Mouse (Mus musculus): ENCODE results near the gene Sephs1. TPM values are rescaled to one million over a fixed set of nuclear protein-coding genes. Genes with fewer than 3 reads are reported as not detected.
A peak's percentile ranks its signal among the peaks of the same experiment; 100 is the strongest.

Gene Sephs1
- 85.8 and 88.9 TPM in 2 replicates for polyA plus RNA-seq (2014; fragmentation: Nextera tagmentation; extraction: Ambion mirVana)

- Histone ChIP-seq H3K9ac (ENCODE audit: low read length) (peak within 1 kb of the TSS; percentile 98), H3K27me3 (replicated peaks; ENCODE audit: control insufficient read depth, insufficient read depth, low read length) (no peaks in the 10 kb centered on the region), H3K4me2 (ENCODE audit: low read length) (peak within 1 kb of the TSS; percentile 76), H3K4me1 (replicated peaks; ENCODE audit: control insufficient read depth, insufficient read depth, low read length) (peaks cover 13% of the 10 kb centered on the region; the same call in 1 of the 2 replicates), H3K4me3 (ENCODE audit: low read depth, low read length) (peak within 1 kb of the TSS; percentile 90), H3K36me3 (ENCODE audit: control insufficient read depth, insufficient read depth, low read length) (peaks cover 18% of the 10 kb centered on the region), H3K27ac (ENCODE audit: low read depth) (peak within 1 kb of the TSS; percentile 99), H3K9me3 (ENCODE audit: control insufficient read depth, low read length) (no peaks in the 10 kb centered on the region)
- under 1% methylated on average over 93 of the region's 115 CpGs for WGBS
- ATAC-seq (replicated peaks; ENCODE audit: low FRiP score, low TSS enrichment, low read depth) (peak; percentile 86), DNase-seq (ENCODE audit: low spot score) (peak; percentile 90)
These were observed at the start of gene Sephs1 for GRCm38 (mm10) chr2:4881350-4882248. Gene Sephs1, plus strand, starts transcription at chr2:4881564.

- H3K4me2 ChIP-seq (ENCODE audit: low read length), result no peak overlapping the region
- H3K4me3 ChIP-seq (ENCODE audit: low read depth, low read length), result no peak overlapping the region
- peaks cover 6% of the 10 kb centered on the region; the same call in 1 of the 2 replicates for H3K4me1 ChIP-seq (replicated peaks; ENCODE audit: control insufficient read depth, insufficient read depth, low read length)
- DNase-seq (ENCODE audit: low spot score), result peak; percentile 38
- no peaks in the 10 kb centered on the region for H3K9me3 ChIP-seq (ENCODE audit: control insufficient read depth, low read length)
- ATAC-seq (replicated peaks; ENCODE audit: low FRiP score, low TSS enrichment, low read depth), result no peak
- no peaks in the 10 kb centered on the region for H3K36me3 ChIP-seq (ENCODE audit: control insufficient read depth, insufficient read depth, low read length)
- no peaks in the 10 kb centered on the region for H3K27me3 ChIP-seq (replicated peaks; ENCODE audit: control insufficient read depth, insufficient read depth, low read length)
- no peak overlapping the region for H3K9ac ChIP-seq (ENCODE audit: low read length)
- H3K27ac ChIP-seq (ENCODE audit: low read depth), result no peak overlapping the region
- WGBS, result 74% methylated on average over 4 of the region's 4 CpGs
These were observed 49.2 kb upstream of the Sephs1 start for GRCm38 (mm10) chr2:4832166-4832565.

GRCm38 (mm10) chr2:4849449-4849848 is 31.9 kb upstream of the Sephs1 start:
- 85% methylated on average over 2 of the region's 2 CpGs for WGBS
- no peak overlapping the region for H3K4me3 ChIP-seq (ENCODE audit: low read depth, low read length)
- DNase-seq (ENCODE audit: low spot score) (no peak), ATAC-seq (replicated peaks; ENCODE audit: low FRiP score, low TSS enrichment, low read depth) (no peak)
- H3K9me3 ChIP-seq (ENCODE audit: control insufficient read depth, low read length), result no peaks in the 10 kb centered on the region
- no peaks in the 10 kb centered on the region for H3K36me3 ChIP-seq (ENCODE audit: control insufficient read depth, insufficient read depth, low read length)
- no peaks in the 10 kb centered on the region for H3K4me1 ChIP-seq (replicated peaks; ENCODE audit: control insufficient read depth, insufficient read depth, low read length)
- H3K4me2 ChIP-seq (ENCODE audit: low read length), result no peak overlapping the region
- H3K9ac ChIP-seq (ENCODE audit: low read length), result no peak overlapping the region
- no peak overlapping the region for H3K27ac ChIP-seq (ENCODE audit: low read depth)
- H3K27me3 ChIP-seq (replicated peaks; ENCODE audit: control insufficient read depth, insufficient read depth, low read length), result no peaks in the 10 kb centered on the region

- Histone ChIP-seq H3K27ac (ENCODE audit: low read depth) (no peak overlapping the region), H3K36me3 (ENCODE audit: control insufficient read depth, insufficient read depth, low read length) (no peaks in the 10 kb centered on the region), H3K27me3 (replicated peaks; ENCODE audit: control insufficient read depth, insufficient read depth, low read length) (no peaks in the 10 kb centered on the region), H3K9ac (ENCODE audit: low read length) (no peak overlapping the region), H3K9me3 (ENCODE audit: control insufficient read depth, low read length) (no peaks in the 10 kb centered on the region), H3K4me1 (replicated peaks; ENCODE audit: control insufficient read depth, insufficient read depth, low read length) (no peaks in the 10 kb centered on the region), H3K4me2 (ENCODE audit: low read length) (no peak overlapping the region), H3K4me3 (ENCODE audit: low read depth, low read length) (no peak overlapping the region)
- no peak; the same call in 1 of the 2 replicates for ATAC-seq (replicated peaks; ENCODE audit: low FRiP score, low TSS enrichment, low read depth)
- 49% methylated on average over 5 of the region's 5 CpGs for WGBS
- DNase-seq (ENCODE audit: low spot score), result no peak
These were observed 24.2 kb upstream of the Sephs1 start for GRCm38 (mm10) chr2:4857186-4857585.

- 66% methylated on average over 10 of the region's 10 CpGs for WGBS
- no peak for DNase-seq (ENCODE audit: low spot score)
- H3K36me3 ChIP-seq (ENCODE audit: control insufficient read depth, insufficient read depth, low read length), result no peaks in the 10 kb centered on the region
- no peak overlapping the region for H3K4me2 ChIP-seq (ENCODE audit: low read length)
- no peaks in the 10 kb centered on the region for H3K4me1 ChIP-seq (replicated peaks; ENCODE audit: control insufficient read depth, insufficient read depth, low read length)
- no peak for ATAC-seq (replicated peaks; ENCODE audit: low FRiP score, low TSS enrichment, low read depth)
- H3K9ac ChIP-seq (ENCODE audit: low read length), result no peak overlapping the region
- H3K27me3 ChIP-seq (replicated peaks; ENCODE audit: control insufficient read depth, insufficient read depth, low read length), result no peaks in the 10 kb centered on the region
- H3K4me3 ChIP-seq (ENCODE audit: low read depth, low read length), result no peak overlapping the region
- H3K9me3 ChIP-seq (ENCODE audit: control insufficient read depth, low read length), result no peaks in the 10 kb centered on the region
- H3K27ac ChIP-seq (ENCODE audit: low read depth), result no peak overlapping the region
These were observed 23.2 kb upstream of the Sephs1 start for GRCm38 (mm10) chr2:4858161-4858560.

GRCm38 (mm10) chr2:4864008-4864816 is 17.2 kb upstream of the Sephs1 start:
- DNase-seq (ENCODE audit: low spot score) (peak; percentile 97), ATAC-seq (replicated peaks; ENCODE audit: low FRiP score, low TSS enrichment, low read depth) (peak; percentile 72)
- H3K27me3 ChIP-seq (replicated peaks; ENCODE audit: control insufficient read depth, insufficient read depth, low read length), result no peaks in the 10 kb centered on the region
- H3K36me3 ChIP-seq (ENCODE audit: control insufficient read depth, insufficient read depth, low read length), result no peaks in the 10 kb centered on the region
- WGBS, result 42% methylated on average over 7 of the region's 7 CpGs
- H3K4me2 ChIP-seq (ENCODE audit: low read length), result no peak overlapping the region
- H3K27ac ChIP-seq (ENCODE audit: low read depth), result no peak overlapping the region
- H3K9ac ChIP-seq (ENCODE audit: low read length), result no peak overlapping the region
- H3K4me1 ChIP-seq (replicated peaks; ENCODE audit: control insufficient read depth, insufficient read depth, low read length), result no peaks in the 10 kb centered on the region
- no peak overlapping the region for H3K4me3 ChIP-seq (ENCODE audit: low read depth, low read length)
- H3K9me3 ChIP-seq (ENCODE audit: control insufficient read depth, low read length), result no peaks in the 10 kb centered on the region

GRCm38 (mm10) chr2:4864817-4865296 is 16.5 kb upstream of the Sephs1 start:
- Histone ChIP-seq H3K9me3 (ENCODE audit: control insufficient read depth, low read length) (no peaks in the 10 kb centered on the region), H3K9ac (ENCODE audit: low read length) (no peak overlapping the region), H3K4me1 (replicated peaks; ENCODE audit: control insufficient read depth, insufficient read depth, low read length) (no peaks in the 10 kb centered on the region), H3K4me2 (ENCODE audit: low read length) (no peak overlapping the region), H3K4me3 (ENCODE audit: low read depth, low read length) (no peak overlapping the region), H3K27me3 (replicated peaks; ENCODE audit: control insufficient read depth, insufficient read depth, low read length) (no peaks in the 10 kb centered on the region), H3K27ac (ENCODE audit: low read depth) (no peak overlapping the region), H3K36me3 (ENCODE audit: control insufficient read depth, insufficient read depth, low read length) (no peaks in the 10 kb centered on the region)
- 52% methylated on average over 9 of the region's 9 CpGs for WGBS
- DNase-seq (ENCODE audit: low spot score) (no peak), ATAC-seq (replicated peaks; ENCODE audit: low FRiP score, low TSS enrichment, low read depth) (no peak)

- H3K9me3 ChIP-seq (ENCODE audit: control insufficient read depth, low read length), result no peaks in the 10 kb centered on the region
- DNase-seq (ENCODE audit: low spot score) (no peak), ATAC-seq (replicated peaks; ENCODE audit: low FRiP score, low TSS enrichment, low read depth) (no peak)
- no peak overlapping the region for H3K9ac ChIP-seq (ENCODE audit: low read length)
- no peak overlapping the region for H3K4me3 ChIP-seq (ENCODE audit: low read depth, low read length)
- H3K36me3 ChIP-seq (ENCODE audit: control insufficient read depth, insufficient read depth, low read length), result no peaks in the 10 kb centered on the region
- H3K4me1 ChIP-seq (replicated peaks; ENCODE audit: control insufficient read depth, insufficient read depth, low read length), result no peaks in the 10 kb centered on the region
- WGBS, result 79% methylated on average over 12 of the region's 12 CpGs
- no peak overlapping the region for H3K4me2 ChIP-seq (ENCODE audit: low read length)
- no peak overlapping the region for H3K27ac ChIP-seq (ENCODE audit: low read depth)
- no peaks in the 10 kb centered on the region for H3K27me3 ChIP-seq (replicated peaks; ENCODE audit: control insufficient read depth, insufficient read depth, low read length)
These were observed 13.2 kb upstream of the Sephs1 start for GRCm38 (mm10) chr2:4868028-4868725.
